Mouse (Mus musculus) myocyte (in vitro differentiated cells): ENCODE results near the gene Tef.

Experiments
- CEBPB ChIP-seq: IDR thresholded peaks from 2 replicates; pipeline ENCODE4 v1.6.1; 2011; ENCODE audit warnings: mild to moderate bottlenecking, moderate library complexity; ENCODE audit not compliant: poor library complexity, insufficient read depth, severe bottlenecking
- E2F4 ChIP-seq: IDR thresholded peaks from one replicate; pipeline ENCODE4 v1.6.1; 2011; ENCODE audit warnings: mild to moderate bottlenecking, control low read depth, moderate library complexity; ENCODE audit not compliant: insufficient read depth
- MYOG ChIP-seq, 3 experiments: IDR thresholded peaks; one replicate each; pipeline ENCODE4 v1.6.1; 2011; ENCODE audit warnings: control low read depth in 2 of 3, low read depth in 2 of 3, mild to moderate bottlenecking in 2 of 3; ENCODE audit not compliant: insufficient read length in 2 of 3, control insufficient read depth in 1 of 3, insufficient read depth in 1 of 3
- POLR2A ChIP-seq: IDR thresholded peaks from one replicate; pipeline ENCODE4 v1.6.1; 2011; ENCODE audit warnings: low read depth, mild to moderate bottlenecking, control low read depth, moderate library complexity; ENCODE audit not compliant: insufficient read length
- TCF12 ChIP-seq: IDR thresholded peaks from one replicate; pipeline ENCODE4 v1.6.1; 2011; ENCODE audit warnings: mild to moderate bottlenecking, control low read depth; ENCODE audit not compliant: poor library complexity, insufficient read depth, severe bottlenecking
- TCF3 ChIP-seq: IDR thresholded peaks from one replicate; pipeline ENCODE4 v1.6.1; 2011; ENCODE audit warnings: low read depth, control low read depth; ENCODE audit not compliant: insufficient read length
- USF1 ChIP-seq: IDR thresholded peaks from one replicate; pipeline ENCODE4 v1.6.1; 2011; ENCODE audit warnings: low read depth, mild to moderate bottlenecking, control low read depth, moderate library complexity

- TF ChIP-seq TCF12 = no peak
- TF ChIP-seq CEBPB = 0 out of 2 replicates have a peak, but pooled peaks have one; percentile 25
- no peak for TF ChIP-seq TCF3
- peak; percentile 31 for TF ChIP-seq POLR2A
- TF ChIP-seq MYOG (IDR thresholded peaks at IDR 0.05; ENCODE audit: control insufficient read depth in 1 of 3, insufficient read depth in 1 of 3, insufficient read length in 2 of 3, low read depth in 2 of 3) = peak in 2 of 3 experiments; percentile 71 to 81
- TF ChIP-seq E2F4 = no peak
- TF ChIP-seq USF1 = peak; percentile 99
Observed at GRCm38 (mm10) chr15:81802001-81802890, at the start of gene Tef.
